Mouse (Mus musculus): Measurements from ENCODE around the gene Smug1. TPM values are rescaled to one million over a fixed set of nuclear protein-coding genes. Genes with fewer than 3 reads are reported as not detected.

Smug1 gene
- polyA plus RNA-seq, 1 experiment from 2014 or later, result 3.8 TPM

GRCm38 (mm10) chr15:103128056-103128833 is 38.6 kb downstream of the Smug1 start:
- DNase-seq, result no peak
- peaks cover 29% of the 10 kb centered on the region for H3K27me3 ChIP-seq (ENCODE audit: insufficient read depth, low read length)
- H3K27ac ChIP-seq (ENCODE audit: low read depth), result no peak overlapping the region
- no peak overlapping the region for H3K9ac ChIP-seq (replicated peaks)
- no peaks in the 10 kb centered on the region for H3K36me3 ChIP-seq (replicated peaks; ENCODE audit: insufficient read depth, low read length)
- no peak overlapping the region for H3K4me3 ChIP-seq (ENCODE audit: low read depth, low read length)
- no peak overlapping the region for H3K4me2 ChIP-seq (ENCODE audit: low read depth, low read length)
- TF ChIP-seq EP300 (IDR thresholded peaks at IDR 0.05; ENCODE audit: low read depth), result no peak
- TF ChIP-seq CTCF (IDR thresholded peaks at IDR 0.05; ENCODE audit: low read depth), result no peak
- H3K9me3 ChIP-seq (ENCODE audit: low read length), result peaks cover 5% of the 10 kb centered on the region; the same call in 1 of the 2 replicates
- 55% methylated on average over 1 of the region's 1 CpGs for WGBS (ENCODE audit: insufficient replicate concordance)
- no peaks in the 10 kb centered on the region for H3K4me1 ChIP-seq (ENCODE audit: insufficient read depth)
- ATAC-seq, result no peak

- H3K36me3 ChIP-seq (replicated peaks; ENCODE audit: insufficient read depth, low read length), result no peaks in the 10 kb centered on the region
- H3K4me1 ChIP-seq (ENCODE audit: insufficient read depth), result no peaks in the 10 kb centered on the region
- H3K9ac ChIP-seq (replicated peaks), result no peak overlapping the region
- TF ChIP-seq CTCF (IDR thresholded peaks at IDR 0.05; ENCODE audit: low read depth), result no peak
- ATAC-seq, result no peak
- H3K4me3 ChIP-seq (ENCODE audit: low read depth, low read length), result no peak overlapping the region
- peaks cover 5% of the 10 kb centered on the region; the same call in 1 of the 2 replicates for H3K9me3 ChIP-seq (ENCODE audit: low read length)
- no peak for DNase-seq
- WGBS (ENCODE audit: insufficient replicate concordance), result 52% methylated on average over 5 of the region's 5 CpGs
- H3K4me2 ChIP-seq (ENCODE audit: low read depth, low read length), result no peak overlapping the region
- no peak overlapping the region for H3K27ac ChIP-seq (ENCODE audit: low read depth)
- H3K27me3 ChIP-seq (ENCODE audit: insufficient read depth, low read length), result peaks cover 31% of the 10 kb centered on the region
Measured at GRCm38 (mm10) chr15:103125982-103126381, 40.9 kb downstream of the Smug1 start.

GRCm38 (mm10) chr15:103124254-103124653 is 42.6 kb downstream of the Smug1 start:
- no peak overlapping the region for H3K4me3 ChIP-seq (ENCODE audit: low read depth, low read length)
- DNase-seq (no peak), ATAC-seq (no peak)
- H3K9me3 ChIP-seq (ENCODE audit: low read length), result 0 out of 2 replicates have a peak, but pooled peaks cover 2% of the 10 kb centered on the region
- H3K27ac ChIP-seq (ENCODE audit: low read depth), result no peak overlapping the region
- H3K36me3 ChIP-seq (replicated peaks; ENCODE audit: insufficient read depth, low read length), result no peaks in the 10 kb centered on the region
- TF ChIP-seq CTCF (IDR thresholded peaks at IDR 0.05; ENCODE audit: low read depth), result no peak
- no peak for TF ChIP-seq EP300 (IDR thresholded peaks at IDR 0.05; ENCODE audit: low read depth)
- H3K27me3 ChIP-seq (ENCODE audit: insufficient read depth, low read length), result peaks cover 37% of the 10 kb centered on the region
- WGBS (ENCODE audit: insufficient replicate concordance), result 76% methylated on average over 1 of the region's 1 CpGs
- H3K4me2 ChIP-seq (ENCODE audit: low read depth, low read length), result no peak overlapping the region
- no peak overlapping the region for H3K9ac ChIP-seq (replicated peaks)
- no peaks in the 10 kb centered on the region for H3K4me1 ChIP-seq (ENCODE audit: insufficient read depth)

GRCm38 (mm10) chr15:103123343-103123742 is 43.5 kb downstream of the Smug1 start:
- H3K27me3 ChIP-seq (ENCODE audit: insufficient read depth, low read length), result peaks cover 38% of the 10 kb centered on the region

GRCm38 (mm10) chr15:103122372-103122771 is 44.5 kb downstream of the Smug1 start:
- TF ChIP-seq CTCF (IDR thresholded peaks at IDR 0.05; ENCODE audit: low read depth), result no peak
- TF ChIP-seq EP300 (IDR thresholded peaks at IDR 0.05; ENCODE audit: low read depth), result no peak
- Histone ChIP-seq H3K4me3 (ENCODE audit: low read depth, low read length) (no peak overlapping the region), H3K4me1 (ENCODE audit: insufficient read depth) (no peaks in the 10 kb centered on the region), H3K4me2 (ENCODE audit: low read depth, low read length) (no peak overlapping the region), H3K27ac (ENCODE audit: low read depth) (no peak overlapping the region), H3K9me3 (ENCODE audit: low read length) (0 out of 2 replicates have a peak, but pooled peaks cover 2% of the 10 kb centered on the region), H3K36me3 (replicated peaks; ENCODE audit: insufficient read depth, low read length) (no peaks in the 10 kb centered on the region), H3K9ac (replicated peaks) (no peak overlapping the region), H3K27me3 (ENCODE audit: insufficient read depth, low read length) (peaks cover 33% of the 10 kb centered on the region)
- ATAC-seq, result no peak
- no peak for DNase-seq
- WGBS (ENCODE audit: insufficient replicate concordance), result 55% methylated on average over 2 of the region's 2 CpGs

More at GRCm38 (mm10) chr15:103123343-103123742, 43.5 kb downstream of the Smug1 start:
- Histone ChIP-seq H3K36me3 (replicated peaks; ENCODE audit: insufficient read depth, low read length) (no peaks in the 10 kb centered on the region), H3K9ac (replicated peaks) (no peak overlapping the region), H3K4me2 (ENCODE audit: low read depth, low read length) (no peak overlapping the region), H3K9me3 (ENCODE audit: low read length) (0 out of 2 replicates have a peak, but pooled peaks cover 2% of the 10 kb centered on the region), H3K4me3 (ENCODE audit: low read depth, low read length) (no peak overlapping the region), H3K27ac (ENCODE audit: low read depth) (no peak overlapping the region), H3K4me1 (ENCODE audit: insufficient read depth) (no peaks in the 10 kb centered on the region)
- no peak for TF ChIP-seq EP300 (IDR thresholded peaks at IDR 0.05; ENCODE audit: low read depth)
- no peak for TF ChIP-seq CTCF (IDR thresholded peaks at IDR 0.05; ENCODE audit: low read depth)
- DNase-seq (no peak), ATAC-seq (no peak)
- WGBS (ENCODE audit: insufficient replicate concordance), result 36% methylated on average over 8 of the region's 8 CpGs

- H3K4me1 ChIP-seq (ENCODE audit: insufficient read depth), result no peaks in the 10 kb centered on the region
- WGBS (ENCODE audit: insufficient replicate concordance), result 40% methylated on average over 5 of the region's 5 CpGs
- no peaks in the 10 kb centered on the region for H3K9me3 ChIP-seq (ENCODE audit: low read length)
- ATAC-seq (no peak), DNase-seq (no peak)
- H3K9ac ChIP-seq (replicated peaks), result no peak overlapping the region
- no peak overlapping the region for H3K4me3 ChIP-seq (ENCODE audit: low read depth, low read length)
- peaks cover 40% of the 10 kb centered on the region for H3K27me3 ChIP-seq (ENCODE audit: insufficient read depth, low read length)
- TF ChIP-seq CTCF (IDR thresholded peaks at IDR 0.05; ENCODE audit: low read depth) (no peak), EP300 (IDR thresholded peaks at IDR 0.05; ENCODE audit: low read depth) (no peak)
- no peaks in the 10 kb centered on the region for H3K36me3 ChIP-seq (replicated peaks; ENCODE audit: insufficient read depth, low read length)
- H3K27ac ChIP-seq (ENCODE audit: low read depth), result no peak overlapping the region
- no peak overlapping the region for H3K4me2 ChIP-seq (ENCODE audit: low read depth, low read length)
Measured at GRCm38 (mm10) chr15:103121416-103121815, 45.5 kb downstream of the Smug1 start.
